Mouse (Mus musculus) macrophage (primary cell): Measurements from ENCODE around the gene Bud23. TPM values are rescaled to one million over a fixed set of nuclear protein-coding genes. Genes with fewer than 3 reads are reported as not detected.

Source experiments
- H3K27ac ChIP-seq: fragments of 350-480 bp; formaldehyde crosslinking; 2 replicates; pipeline ENCODE4 v1.9.0; 2021
- H3K36me3 ChIP-seq: fragments of 350-480 bp; formaldehyde crosslinking; 2 replicates; pipeline ENCODE4 v1.9.0; 2021; ENCODE audit errors: inconsistent target
- H3K4me3 ChIP-seq: fragments of 350-480 bp; formaldehyde crosslinking; 2 replicates; pipeline ENCODE4 v1.9.0; 2021; ENCODE audit errors: inconsistent target
- H3K79me2 ChIP-seq: fragments of 350-480 bp; formaldehyde crosslinking; 2 replicates; pipeline ENCODE4 v1.9.0; 2021; ENCODE audit errors: inconsistent target
- WGBS: methylation state at CpG from one replicate; pipeline ENCODE4 v1.1.7; 2026; ENCODE audit warnings: inconsistent platforms; ENCODE audit not compliant: missing documents; 5-methylcytosine and 5-hydroxymethylcytosine counted together
- polyA plus RNA-seq: library from polyadenylated mRNA; stranded (reverse); fragments of 250-400 nt; gene quantifications from 3 replicates; pipeline ENCODE4 v1.2.4, GENCODE M21; 2018; ENCODE audit warnings: inconsistent platforms

Bud23 gene
- polyA plus RNA-seq, 1 experiment from 2014 or later, result 28.5 TPM

- no peak overlapping the region for H3K27ac ChIP-seq
- no peak overlapping the region for H3K4me3 ChIP-seq
- no peaks in the 10 kb centered on the region for H3K36me3 ChIP-seq
- WGBS, result 100% methylated on average over 3 of the region's 3 CpGs
- no peaks in the 10 kb centered on the region for H3K79me2 ChIP-seq
Observed at GRCm38 (mm10) chr5:135044575-135044974, 20.2 kb downstream of the Bud23 start.

GRCm38 (mm10) chr5:135042105-135042788, 22.5 kb downstream of the Bud23 start:
- Histone ChIP-seq H3K36me3 (no peaks in the 10 kb centered on the region), H3K4me3 (no peak overlapping the region), H3K27ac (no peak overlapping the region), H3K79me2 (no peaks in the 10 kb centered on the region)
- 89% methylated on average over 17 of the region's 21 CpGs for WGBS

GRCm38 (mm10) chr5:135040777-135041176, 24.0 kb downstream of the Bud23 start:
- no peak overlapping the region for H3K4me3 ChIP-seq
- 98% methylated on average over 8 of the region's 11 CpGs for WGBS
- H3K79me2 ChIP-seq, result no peaks in the 10 kb centered on the region
- no peaks in the 10 kb centered on the region for H3K36me3 ChIP-seq
- H3K27ac ChIP-seq, result no peak overlapping the region

- WGBS, result 14% methylated on average over 6 of the region's 6 CpGs
- Histone ChIP-seq H3K36me3 (no peaks in the 10 kb centered on the region), H3K27ac (no peak overlapping the region), H3K79me2 (no peaks in the 10 kb centered on the region), H3K4me3 (no peak overlapping the region)
Observed at GRCm38 (mm10) chr5:135040059-135040458, 24.7 kb downstream of the Bud23 start.

- WGBS, result 56% methylated on average over 9 of the region's 9 CpGs
- H3K27ac ChIP-seq, result no peak overlapping the region
- H3K4me3 ChIP-seq, result no peak overlapping the region
- no peaks in the 10 kb centered on the region for H3K36me3 ChIP-seq
- H3K79me2 ChIP-seq, result no peaks in the 10 kb centered on the region
Observed at GRCm38 (mm10) chr5:135039541-135039940, 25.2 kb downstream of the Bud23 start.

- 44% methylated on average over 3 of the region's 3 CpGs for WGBS
- H3K4me3 ChIP-seq, result no peak overlapping the region
- no peaks in the 10 kb centered on the region for H3K79me2 ChIP-seq
Observed at GRCm38 (mm10) chr5:135037946-135038345, 26.8 kb downstream of the Bud23 start.

GRCm38 (mm10) chr5:135035608-135036359, 29.0 kb downstream of the Bud23 start:
- H3K36me3 ChIP-seq, result no peaks in the 10 kb centered on the region
- 80% methylated on average over 18 of the region's 18 CpGs for WGBS
- H3K4me3 ChIP-seq, result no peak overlapping the region
- H3K79me2 ChIP-seq, result no peaks in the 10 kb centered on the region
- H3K27ac ChIP-seq, result no peak overlapping the region

More at GRCm38 (mm10) chr5:135037946-135038345, 26.8 kb downstream of the Bud23 start:
- H3K36me3 ChIP-seq, result no peaks in the 10 kb centered on the region
- no peak overlapping the region for H3K27ac ChIP-seq

GRCm38 (mm10) chr5:135034593-135034992, 30.2 kb downstream of the Bud23 start:
- no peaks in the 10 kb centered on the region for H3K36me3 ChIP-seq
- H3K79me2 ChIP-seq, result no peaks in the 10 kb centered on the region
- H3K4me3 ChIP-seq, result no peak overlapping the region
- H3K27ac ChIP-seq, result no peak overlapping the region
- 100% methylated on average over 2 of the region's 2 CpGs for WGBS

GRCm38 (mm10) chr5:135032581-135032980, 32.2 kb downstream of the Bud23 start:
- H3K27ac ChIP-seq, result no peak overlapping the region
- no peaks in the 10 kb centered on the region for H3K79me2 ChIP-seq
- H3K36me3 ChIP-seq, result no peaks in the 10 kb centered on the region
- H3K4me3 ChIP-seq, result no peak overlapping the region
- WGBS, result 91% methylated on average over 5 of the region's 5 CpGs

GRCm38 (mm10) chr5:135029007-135029854, 35.5 kb downstream of the Bud23 start:
- Histone ChIP-seq H3K36me3 (no peaks in the 10 kb centered on the region), H3K27ac (no peak overlapping the region), H3K4me3 (no peak overlapping the region), H3K79me2 (no peaks in the 10 kb centered on the region)
- 29% methylated on average over 17 of the region's 18 CpGs for WGBS

- Histone ChIP-seq H3K36me3 (no peaks in the 10 kb centered on the region), H3K27ac (no peak overlapping the region), H3K4me3 (no peak overlapping the region), H3K79me2 (no peaks in the 10 kb centered on the region)
- WGBS, result 15% methylated on average over 7 of the region's 7 CpGs
Observed at GRCm38 (mm10) chr5:135025899-135026298, 38.9 kb downstream of the Bud23 start.

- no peaks in the 10 kb centered on the region for H3K79me2 ChIP-seq
- H3K36me3 ChIP-seq, result no peaks in the 10 kb centered on the region
- 17% methylated on average over 11 of the region's 11 CpGs for WGBS
- H3K4me3 ChIP-seq, result no peak overlapping the region
- no peak overlapping the region for H3K27ac ChIP-seq
Observed at GRCm38 (mm10) chr5:135024665-135025224, 40.0 kb downstream of the Bud23 start.

- no peaks in the 10 kb centered on the region for H3K36me3 ChIP-seq
- peak within 1 kb of the TSS; percentile 36 for H3K4me3 ChIP-seq
- H3K79me2 ChIP-seq, result no peaks in the 10 kb centered on the region
- no peak within 1 kb of the TSS for H3K27ac ChIP-seq
- 3% methylated on average over 53 of the region's 61 CpGs for WGBS
Observed at GRCm38 (mm10) chr5:135023344-135024173, 41.2 kb downstream of the Bud23 start, which contains the start of gene Stx1a. Stx1a (plus strand) TSS chr5:135023482.

- no peak overlapping the region for H3K4me3 ChIP-seq
- WGBS, result 29% methylated on average over 6 of the region's 6 CpGs
Observed at GRCm38 (mm10) chr5:135021814-135022213, 42.9 kb downstream of the Bud23 start.

More at GRCm38 (mm10) chr5:135021814-135022213, 42.9 kb downstream of the Bud23 start:
- Histone ChIP-seq H3K36me3 (no peaks in the 10 kb centered on the region), H3K27ac (no peak overlapping the region), H3K79me2 (no peaks in the 10 kb centered on the region)
